Mouse (Mus musculus) heart, adult 10 weeks (tissue): ENCODE results near the gene Btbd35f2. TPM values are rescaled to one million over a fixed set of nuclear protein-coding genes. Genes with fewer than 3 reads are reported as not detected.

Source experiments
- polyA plus RNA-seq: library from polyadenylated mRNA; stranded (reverse); fragments of 350-450 nt; fragmentation: Illumina TruSeq; extraction: RNeasy Lipid Tissue Mini Kit (QIAGEN cat#74804); gene quantifications from one replicate; pipeline ENCODE4 v1.2.3, GENCODE M21; 2014; ENCODE audit warnings: low read depth, low replicate concordance

Gene Btbd35f2
- not detected for polyA plus RNA-seq

GRCm38 (mm10) chrX:32278094-32278493 lies at the start of gene Btbd35f2:
Gene Btbd35f2, plus strand, starts transcription at chrX:32278394.

Other genes starting within 250 kb of the Btbd35f2 start
- not detected for gene Btbd35f22, start 230.6 kb upstream of the Btbd35f2 start, polyA plus RNA-seq